9 mouse cellular contexts compared by ENCODE assay signal in the genomic region with DNA sequence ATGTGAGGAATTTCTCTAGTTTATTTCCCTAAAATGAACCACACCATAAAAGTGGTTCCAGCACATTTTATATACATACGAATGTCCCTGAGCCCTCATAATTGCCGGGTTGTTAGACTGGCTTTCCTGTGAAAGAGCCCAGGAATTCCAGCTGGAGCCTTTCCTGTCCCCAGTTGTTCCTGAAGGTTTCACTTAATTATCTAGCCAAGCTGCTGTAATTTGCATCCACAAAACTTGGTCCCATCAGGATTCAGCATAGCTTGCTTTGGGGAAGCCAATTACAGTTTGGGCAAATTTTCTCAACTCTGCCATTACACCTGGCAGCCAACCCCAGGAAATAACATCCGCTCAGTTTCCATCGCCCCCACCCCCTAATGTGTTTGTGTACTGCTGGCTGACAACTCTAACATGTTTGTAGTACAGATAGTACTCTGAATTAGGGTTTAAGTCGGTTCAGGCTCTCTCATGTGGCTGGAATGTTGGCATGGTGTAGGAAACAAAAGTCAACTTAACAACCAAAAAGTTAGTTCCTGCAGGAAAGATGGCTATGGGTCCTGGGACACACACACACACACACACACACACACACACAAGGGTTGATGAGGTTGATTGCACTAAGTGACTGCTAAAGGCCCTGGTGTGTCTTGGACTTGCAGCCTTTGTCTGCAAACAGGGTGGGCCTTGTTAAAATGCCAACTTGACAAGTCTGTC. TPM values are rescaled to one million over a fixed set of nuclear protein-coding genes. Genes with fewer than 3 reads are reported as not detected.
A peak's percentile ranks its signal among the peaks of the same experiment; 100 is the strongest.
DNase-seq lines count a peak whose midpoint lies in the region; ATAC-seq lines count a peak whose summit lies in the region.
"Had no signal": no experiment of that assay in that cellular context is flagged by ENCODE, and none has a peak within 500 bp of the region (broad histone marks: within the 10 kb centered on the region; RNA-seq: fewer than 3 reads in every experiment).

No protein-coding gene starts in this region.

- no peak overlapping the region; the same call in 1 of the 2 replicates for H3K27ac ChIP-seq in embryonic facial prominence, embryonic 10.5 days (replicated peaks)
- peak overlapping the region; percentile 52 for H3K27ac ChIP-seq in embryonic facial prominence, embryonic 14.5 days (replicated peaks; ENCODE audit: low read depth, low read length)
- no peak overlapping the region for H3K27ac ChIP-seq in hindbrain, embryonic 13.5 days
- no peak overlapping the region for H3K27ac ChIP-seq in kidney, embryonic 16.5 days (ENCODE audit: low read length)
- H3K27ac ChIP-seq: liver, embryonic 15.5 days had no signal

- H3K4me1 ChIP-seq in embryonic facial prominence, embryonic 10.5 days: peaks cover 17% of the 10 kb centered on the region
- peaks cover 19% of the 10 kb centered on the region for H3K4me1 ChIP-seq in embryonic facial prominence, embryonic 14.5 days (ENCODE audit: control insufficient read depth, insufficient read depth, low read length)
- peaks cover 20% of the 10 kb centered on the region for H3K4me1 ChIP-seq in hindbrain, embryonic 13.5 days (replicated peaks)
- 0 out of 2 replicates have a peak, but pooled peaks cover 3% of the 10 kb centered on the region for H3K4me1 ChIP-seq in kidney, embryonic 16.5 days (ENCODE audit: insufficient read depth, low read length)
- H3K4me1 ChIP-seq: liver, embryonic 15.5 days had no signal

- peak; percentile 20 for DNase-seq in embryonic facial prominence, embryonic 10.5 days (ENCODE audit: low spot score)
- DNase-seq in embryonic facial prominence, embryonic 14.5 days (ENCODE audit: low spot score): peak; percentile 90
- DNase-seq in lung, postnatal 36 days: peak; percentile 69
- DNase-seq in thymus, postnatal 10 days (ENCODE audit: low spot score in 2 of 2): no peak
- DNase-seq in spleen, postnatal 14 days (ENCODE audit: low spot score in 2 of 2): no peak
- DNase-seq: right cerebral cortex, postnatal 25 days had no signal

- H3K4me3 ChIP-seq in embryonic facial prominence, embryonic 10.5 days: no peak overlapping the region
- H3K4me3 ChIP-seq in embryonic facial prominence, embryonic 14.5 days (ENCODE audit: low read depth, low read length): no peak overlapping the region
- H3K4me3 ChIP-seq in hindbrain, embryonic 13.5 days: no peak overlapping the region
- no peak overlapping the region for H3K4me3 ChIP-seq in kidney, embryonic 16.5 days (ENCODE audit: low read length)
- H3K4me3 ChIP-seq: liver, embryonic 15.5 days had no signal

- no peaks in the 10 kb centered on the region for H3K27me3 ChIP-seq in embryonic facial prominence, embryonic 10.5 days (replicated peaks; ENCODE audit: low read depth, poor library complexity, severe bottlenecking)
- no peaks in the 10 kb centered on the region for H3K27me3 ChIP-seq in embryonic facial prominence, embryonic 14.5 days (replicated peaks; ENCODE audit: control insufficient read depth, insufficient read depth, low read length)
- H3K27me3 ChIP-seq in hindbrain, embryonic 13.5 days: no peaks in the 10 kb centered on the region
- no peaks in the 10 kb centered on the region for H3K27me3 ChIP-seq in kidney, embryonic 16.5 days (ENCODE audit: insufficient read depth, low read length)
- H3K27me3 ChIP-seq: liver, embryonic 15.5 days had no signal

- ATAC-seq in embryonic facial prominence, embryonic 14.5 days (ENCODE audit: low read depth): peak; percentile 81
- peak; percentile 58 for ATAC-seq in hindbrain, embryonic 13.5 days (ENCODE audit: low FRiP score)
- no peak for ATAC-seq in kidney, embryonic 16.5 days (ENCODE audit: low FRiP score, low TSS enrichment)

- no peak overlapping the region for H3K9ac ChIP-seq in embryonic facial prominence, embryonic 14.5 days (ENCODE audit: low read depth, low read length)
- H3K9ac ChIP-seq in hindbrain, embryonic 13.5 days: no peak overlapping the region
- no peak overlapping the region for H3K9ac ChIP-seq in kidney, embryonic 16.5 days (replicated peaks; ENCODE audit: low read length)
- H3K9ac ChIP-seq: liver, embryonic 15.5 days had no signal

- H3K4me2 ChIP-seq in embryonic facial prominence, embryonic 14.5 days (ENCODE audit: low read depth, low read length): no peak overlapping the region
- no peak overlapping the region for H3K4me2 ChIP-seq in hindbrain, embryonic 13.5 days
- no peak overlapping the region for H3K4me2 ChIP-seq in kidney, embryonic 16.5 days (replicated peaks; ENCODE audit: low read depth, low read length)
- H3K4me2 ChIP-seq: liver, embryonic 15.5 days had no signal

- no peaks in the 10 kb centered on the region for H3K36me3 ChIP-seq in embryonic facial prominence, embryonic 10.5 days (replicated peaks)
- H3K36me3 ChIP-seq in embryonic facial prominence, embryonic 14.5 days (ENCODE audit: control insufficient read depth, insufficient read depth, low read length): no peaks in the 10 kb centered on the region
- H3K36me3 ChIP-seq in hindbrain, embryonic 13.5 days: no peaks in the 10 kb centered on the region
- H3K36me3 ChIP-seq in kidney, embryonic 16.5 days (ENCODE audit: insufficient read depth, low read length): no peaks in the 10 kb centered on the region
- H3K36me3 ChIP-seq: liver, embryonic 15.5 days had no signal

- WGBS in embryonic facial prominence, embryonic 10.5 days: 56% methylated on average over 5 of the region's 5 CpGs
- 33% methylated on average over 5 of the region's 5 CpGs for WGBS in embryonic facial prominence, embryonic 14.5 days
- WGBS in hindbrain, embryonic 13.5 days: 51% methylated on average over 5 of the region's 5 CpGs
- WGBS in kidney, embryonic 16.5 days: 61% methylated on average over 5 of the region's 5 CpGs

- H3K9me3 ChIP-seq in embryonic facial prominence, embryonic 10.5 days: no peaks in the 10 kb centered on the region
- H3K9me3 ChIP-seq in embryonic facial prominence, embryonic 14.5 days (ENCODE audit: control insufficient read depth, low read length): no peaks in the 10 kb centered on the region
- no peaks in the 10 kb centered on the region for H3K9me3 ChIP-seq in hindbrain, embryonic 13.5 days
- no peaks in the 10 kb centered on the region for H3K9me3 ChIP-seq in kidney, embryonic 16.5 days (ENCODE audit: low read length)
- H3K9me3 ChIP-seq: liver, embryonic 15.5 days had no signal

RNA-seq across cellular contexts. Expression of a gene that starts 34.3 kb away (rescaled TPM):
- 23.3 and 24.0 TPM in 2 replicates for polyA plus RNA-seq in embryonic facial prominence, embryonic 10.5 days (2016; fragmentation: Nextera tagmentation; extraction: Ambion mirVana)
- 15.8 and 21.4 TPM in 2 replicates for polyA plus RNA-seq in embryonic facial prominence, embryonic 14.5 days (2014; fragmentation: Nextera tagmentation; extraction: Ambion mirVana)
- polyA plus RNA-seq in hindbrain, embryonic 13.5 days (2015; fragmentation: Nextera tagmentation; extraction: Ambion mirVana): 22.5 and 23.5 TPM in 2 replicates
- 26.5 and 28.1 TPM in 2 replicates for polyA plus RNA-seq in kidney, embryonic 16.5 days (2015; fragmentation: Nextera tagmentation; extraction: Ambion mirVana)

Comparison
In these comparisons a context has a peak if more than half of its experiments do, and no peak if none do; other contexts are left out.
1. DNase-seq: peak in embryonic facial prominence, embryonic 10.5 days (single experiment), embryonic facial prominence, embryonic 14.5 days (single experiment) and lung, postnatal 36 days (single experiment); none in thymus, postnatal 10 days (0 of 2) and spleen, postnatal 14 days (0 of 2).